Mouse (Mus musculus) ES-Bruce4 (cell line): ENCODE results near the gene Cmas.

Experiments
- CTCF ChIP-seq: IDR thresholded peaks from one replicate; pipeline ENCODE4 v1.8.1; 2011; ENCODE audit warnings: low read depth, low read length
- EP300 ChIP-seq: IDR thresholded peaks from 2 replicates; pipeline ENCODE4 v1.6.1; 2011; ENCODE audit warnings: low read depth, low read length; ENCODE audit not compliant: insufficient read depth

DNA sequence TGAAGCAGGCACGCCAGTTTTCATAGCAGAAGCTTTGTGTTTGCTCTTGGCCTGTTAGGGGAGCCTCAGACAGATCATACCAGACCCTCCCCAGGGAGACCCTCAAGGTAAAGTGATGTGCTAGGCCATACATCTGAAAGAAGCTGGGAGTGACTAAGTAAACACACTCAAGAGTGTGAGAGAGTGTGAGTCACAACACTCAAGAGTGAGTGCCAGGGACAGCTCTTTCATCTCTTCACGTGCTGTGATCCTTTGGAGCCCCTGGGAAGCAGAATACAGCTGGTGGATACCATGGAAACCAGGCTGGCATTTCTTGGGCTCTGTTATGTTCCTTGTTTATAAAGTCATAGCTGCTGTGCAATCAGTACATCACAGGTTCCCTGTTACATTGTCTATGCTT lies 8.4 kb downstream of the Cmas start:
- TF ChIP-seq CTCF = no peak
- no peak for TF ChIP-seq EP300
